Mouse (Mus musculus): ENCODE data around the gene Ier2. TPM values are rescaled to one million over a fixed set of nuclear protein-coding genes. Genes with fewer than 3 reads are reported as not detected.

The Ier2 gene
- polyA plus RNA-seq, 1 experiment: 333 TPM

DNA sequence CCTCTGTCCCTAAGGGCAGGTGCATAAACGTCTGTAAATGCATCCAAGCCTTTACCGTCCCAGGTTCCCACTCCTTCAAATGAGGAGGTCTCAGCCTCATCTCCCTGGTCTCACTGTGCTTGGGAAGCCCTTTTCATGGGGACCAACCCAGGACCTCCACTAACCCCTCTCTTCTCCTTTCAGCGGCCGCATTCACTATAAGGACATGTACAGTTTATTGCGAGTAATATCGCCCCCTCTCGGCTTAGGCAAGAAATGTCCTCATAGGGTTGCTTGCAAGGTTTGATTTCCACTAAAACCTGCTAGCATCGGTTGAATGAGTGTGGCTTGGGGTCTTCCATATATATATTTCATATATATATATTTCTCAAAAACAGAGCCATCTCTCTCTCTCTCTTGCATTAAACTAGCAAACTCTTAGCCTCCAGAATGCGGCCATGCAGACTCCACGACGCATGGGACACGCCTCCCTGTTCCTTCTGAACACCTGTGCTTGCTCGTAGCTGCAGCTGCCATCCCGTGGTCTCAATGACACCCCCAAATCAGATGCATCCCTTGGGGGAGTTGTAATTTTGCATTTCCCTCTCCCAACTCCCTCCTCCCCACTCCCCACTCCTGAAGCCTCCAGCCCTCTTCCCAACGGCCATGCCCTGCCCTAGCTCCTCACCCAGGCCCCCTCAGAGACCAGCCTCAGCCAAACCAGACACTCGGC, 48.0 kb downstream of the Ier2 start:
- Histone ChIP-seq H3K9me3 (no peaks in the 10 kb centered on the region), H3K36me3 (replicated peaks; ENCODE audit: low read length) (no peaks in the 10 kb centered on the region), H3K27me3 (replicated peaks) (peaks cover 71% of the 10 kb centered on the region), H3K4me3 (replicated peaks) (no peak overlapping the region), H3K4me1 (no peaks in the 10 kb centered on the region)
- TF ChIP-seq GATA1 (IDR thresholded peaks at IDR 0.05; ENCODE audit: borderline replicate concordance, low read length): no peak
- TF ChIP-seq FLI1 (IDR thresholded peaks at IDR 0.05; ENCODE audit: low read length): no peak

Other genes with a start within 250 kb of the Ier2 start
- 107 and 120 TPM in 2 replicates for gene Trmt1, start 23.5 kb upstream of the Ier2 start, polyA plus RNA-seq (2012; ENCODE audit: insufficient read depth, low replicate concordance)
- 144 and 266 TPM in 2 replicates for gene Nacc1, start 25.0 kb upstream of the Ier2 start, polyA plus RNA-seq (2012; ENCODE audit: insufficient read depth, low replicate concordance)
- gene Lyl1, start 38.6 kb upstream of the Ier2 start, polyA plus RNA-seq (2012; ENCODE audit: insufficient read depth, low replicate concordance): 347 and 510 TPM in 2 replicates
- gene G430095P16Rik, start 60.2 kb upstream of the Ier2 start, polyA plus RNA-seq (2012; ENCODE audit: insufficient read depth, low replicate concordance): 2.7 and 19.7 TPM in 2 replicates
- gene Nfix, start 137.5 kb upstream of the Ier2 start, polyA plus RNA-seq (2012; ENCODE audit: insufficient read depth, low replicate concordance): 18.4 and 27.4 TPM in 2 replicates
- gene Dand5, start 160.0 kb upstream of the Ier2 start, polyA plus RNA-seq (2012; ENCODE audit: insufficient read depth, low replicate concordance): 3.1 TPM in 1 of 2 replicates, not detected in the other
- 37.4 and 49.3 TPM in 2 replicates for gene Gadd45gip1, start 168.7 kb upstream of the Ier2 start, polyA plus RNA-seq (2012; ENCODE audit: insufficient read depth, low replicate concordance)
- gene Rad23a, start 177.8 kb upstream of the Ier2 start, polyA plus RNA-seq (2012; ENCODE audit: insufficient read depth, low replicate concordance): 338 and 623 TPM in 2 replicates
- gene Calr, start 184.1 kb upstream of the Ier2 start, polyA plus RNA-seq (2012; ENCODE audit: insufficient read depth, low replicate concordance): 235 and 510 TPM in 2 replicates
- 30.7 and 64.8 TPM in 2 replicates for gene Farsa, start 194.1 kb upstream of the Ier2 start, polyA plus RNA-seq (2012; ENCODE audit: insufficient read depth, low replicate concordance)
- 24.3 and 63.0 TPM in 2 replicates for gene Syce2, start 209.3 kb upstream of the Ier2 start, polyA plus RNA-seq (2012; ENCODE audit: insufficient read depth, low replicate concordance)
- 13.9 and 24.1 TPM in 2 replicates for gene Gcdh, start 231.1 kb upstream of the Ier2 start, polyA plus RNA-seq (2012; ENCODE audit: insufficient read depth, low replicate concordance)
- 7.9 and 11.9 TPM in 2 replicates for gene Klf1, start 239.1 kb upstream of the Ier2 start, polyA plus RNA-seq (2012; ENCODE audit: insufficient read depth, low replicate concordance)
- gene Dnase2a, start 245.7 kb upstream of the Ier2 start, polyA plus RNA-seq (2012; ENCODE audit: insufficient read depth, low replicate concordance): 3.5 and 13.5 TPM in 2 replicates